Mouse (Mus musculus) heart, adult 2 months (tissue): ENCODE measurements at regions not wholly inside any gene's neighbourhood (a gene's known extent, or its start where the extent isn't known, plus 50 kb on each side); places are given as distances from the start of the nearest gene placed in this dataset.

Source experiments
- DNase-seq, 2 experiments: peaks; one replicate each; pipeline ENCODE4 v3.0.0; 2021
- H3K27ac ChIP-seq: fragments of 200-600 bp; 2 replicates; pipeline ENCODE4 v1.8.1; 2022
- H3K27me3 ChIP-seq: fragments of 200-500 bp; 2 replicates; pipeline ENCODE4 v1.6.1; 2012; ENCODE audit warnings: mild to moderate bottlenecking, low read length, inconsistent platforms, mixed read lengths; ENCODE audit not compliant: control insufficient read depth, insufficient read depth
- H3K36me3 ChIP-seq: fragments of 200-500 bp; 2 replicates; pipeline ENCODE4 v1.6.1; 2012; ENCODE audit warnings: low read length, inconsistent platforms; ENCODE audit not compliant: control insufficient read depth, insufficient read depth
- H3K4me1 ChIP-seq: fragments of 200-500 bp; 2 replicates; pipeline ENCODE4 v1.6.1; 2011; ENCODE audit warnings: low read length; ENCODE audit not compliant: control insufficient read depth, insufficient read depth
- H3K4me3 ChIP-seq: fragments of 200-600 bp; 2 replicates; pipeline ENCODE4 v1.8.1; 2022
- H3K79me2 ChIP-seq: fragments of 200-500 bp; replicated peaks from 2 replicates; pipeline ENCODE4 v1.6.1; 2012; ENCODE audit warnings: mild to moderate bottlenecking, inconsistent platforms, low read length, moderate library complexity, mixed read lengths; ENCODE audit not compliant: control insufficient read depth, insufficient read depth
- H3K9ac ChIP-seq: fragments of 200-500 bp; 2 replicates; pipeline ENCODE4 v1.6.1; 2012; ENCODE audit warnings: low read depth, mild to moderate bottlenecking, control low read depth, inconsistent platforms, low read length, mixed read lengths
- CTCF ChIP-seq: fragments of 200-600 bp; IDR thresholded peaks from 2 replicates; pipeline ENCODE4 v1.8.1; 2022; ENCODE audit warnings: antibody characterized with exemption, mild to moderate bottlenecking, moderate library complexity
- EP300 ChIP-seq: fragments of 200-500 bp; IDR thresholded peaks from 2 replicates; pipeline ENCODE4 v1.6.1; 2011; ENCODE audit warnings: low read depth, low read length, control low read depth; ENCODE audit not compliant: insufficient read depth
- POLR2A ChIP-seq: fragments of 200-500 bp; IDR thresholded peaks from 2 replicates; pipeline ENCODE4 v1.6.1; 2011; ENCODE audit warnings: mild to moderate bottlenecking, low read depth, low read length, control low read depth; ENCODE audit not compliant: insufficient read depth
- WGBS: fragments of 180-500 bp; shearing (Covaris S2); methylation state at CpG from one replicate; pipeline ENCODE4 v1.1.7; 2018; 5-methylcytosine and 5-hydroxymethylcytosine counted together
- intact Hi-C: fragments of 180-260 bp; cut with DNase I; formaldehyde crosslinking; loops from one replicate; pipeline ENCODE4 v1.15.1; 2025

DNA sequence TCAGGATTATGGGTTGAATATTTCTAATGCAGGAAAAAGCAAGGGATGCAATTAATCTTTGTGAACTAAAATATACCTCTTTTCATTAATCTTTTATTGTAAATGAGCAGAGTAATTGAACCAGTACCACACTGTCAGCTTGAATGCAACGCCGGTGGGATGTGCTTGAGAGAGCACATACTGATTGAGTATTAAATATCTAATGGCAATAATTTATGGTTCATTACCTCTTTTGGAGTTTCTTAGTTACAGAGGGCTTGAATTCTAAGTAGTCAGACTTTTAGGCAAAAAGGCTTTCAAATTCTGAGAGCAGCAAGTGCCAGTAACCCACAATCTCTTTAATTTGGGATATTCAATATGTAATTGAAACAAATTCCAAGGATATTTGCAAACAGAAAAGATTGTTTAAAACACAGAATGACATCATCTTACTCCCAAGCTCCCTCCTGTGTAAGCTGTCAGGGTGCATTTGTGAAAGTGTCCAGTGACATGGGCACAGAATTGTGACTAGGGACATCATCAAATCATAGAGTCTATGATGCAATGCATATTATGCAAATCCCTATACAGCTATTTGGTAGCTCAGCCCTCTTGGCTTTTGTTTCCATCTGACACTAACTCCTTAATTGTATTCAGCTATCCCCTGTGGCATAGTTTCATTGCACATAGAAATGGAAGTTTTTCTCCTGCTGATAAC lies 175.2 kb upstream of the Cdh8 start:
- TF ChIP-seq CTCF (no peak), POLR2A (no peak), EP300 (no peak)
- Histone ChIP-seq H3K9ac (no peak overlapping the region), H3K4me1 (no peaks in the 10 kb centered on the region), H3K4me3 (no peak overlapping the region), H3K27me3 (no peaks in the 10 kb centered on the region), H3K27ac (no peak overlapping the region), H3K36me3 (no peaks in the 10 kb centered on the region), H3K79me2 (no peaks in the 10 kb centered on the region)
- WGBS = 82% methylated on average over 2 of the region's 2 CpGs
- intact Hi-C loops = no loop called here
- no peak for DNase-seq

DNA sequence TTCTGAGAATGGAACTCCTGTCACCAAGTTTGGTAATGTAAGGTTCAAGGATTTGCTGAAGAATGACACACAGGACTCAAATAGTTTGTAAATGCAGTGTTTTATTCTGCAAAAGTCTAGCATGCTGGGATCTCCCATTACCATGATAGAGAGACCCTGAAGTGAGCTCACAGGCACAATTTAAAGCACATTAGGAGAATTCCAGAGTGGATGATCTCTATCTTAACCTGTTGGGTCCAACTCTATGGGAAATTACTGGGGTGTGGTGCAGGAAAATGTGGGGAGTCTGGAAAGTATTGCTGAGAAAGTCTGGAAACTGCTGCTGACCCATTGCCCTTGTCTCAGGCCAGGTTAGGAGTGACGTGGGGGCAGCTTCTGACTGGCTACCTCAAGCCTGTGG lies 127.8 kb upstream of the Cdh8 start:
- no peaks in the 10 kb centered on the region for H3K79me2 ChIP-seq
- no peaks in the 10 kb centered on the region for H3K4me1 ChIP-seq
- no peak for TF ChIP-seq POLR2A
- no peak for DNase-seq
- H3K4me3 ChIP-seq = no peak overlapping the region
- no peak overlapping the region for H3K9ac ChIP-seq
- no peaks in the 10 kb centered on the region for H3K36me3 ChIP-seq
- no peak overlapping the region for H3K27ac ChIP-seq
- intact Hi-C loops = no loop called here
- 63% methylated on average over 1 of the region's 1 CpGs for WGBS
- H3K27me3 ChIP-seq = no peaks in the 10 kb centered on the region

DNA sequence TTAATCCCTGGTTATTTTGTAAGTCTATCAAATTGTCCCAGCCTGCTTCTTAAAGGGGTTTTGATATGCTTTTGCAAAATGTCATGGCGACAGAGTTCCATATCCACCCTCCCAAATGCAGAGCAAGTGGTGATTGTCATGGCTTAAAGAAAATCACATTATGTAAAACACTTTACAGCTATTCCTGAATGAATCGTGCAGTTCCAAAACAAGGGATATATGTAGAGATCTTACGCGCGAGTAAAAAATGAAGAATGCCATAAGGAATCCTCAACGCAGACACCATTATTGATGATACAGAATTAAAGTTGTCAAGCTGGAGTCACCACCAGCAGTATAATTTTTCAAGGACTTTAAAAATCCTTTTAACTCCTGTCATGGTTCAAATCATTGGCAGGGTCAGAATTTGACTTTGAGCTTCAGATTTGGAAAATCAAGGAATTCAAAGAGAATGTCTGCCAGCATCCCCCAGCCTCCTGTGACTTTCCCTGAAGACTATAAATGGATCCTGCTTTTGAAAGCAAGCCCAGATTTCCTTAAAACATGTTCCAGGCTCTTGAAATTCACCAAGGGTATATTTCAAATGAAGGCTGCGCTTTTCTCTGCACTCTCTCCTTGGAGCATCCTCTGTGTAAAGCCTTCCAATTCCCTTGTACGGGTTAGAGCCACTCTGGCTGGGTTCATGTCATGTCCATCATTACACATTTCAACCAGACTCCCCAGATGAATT lies 116.6 kb upstream of the Cdh8 start:
- 83% methylated on average over 8 of the region's 8 CpGs for WGBS
- Histone ChIP-seq H3K36me3 (no peaks in the 10 kb centered on the region), H3K4me3 (no peak overlapping the region), H3K79me2 (no peaks in the 10 kb centered on the region), H3K4me1 (no peaks in the 10 kb centered on the region), H3K9ac (no peak overlapping the region), H3K27me3 (no peaks in the 10 kb centered on the region), H3K27ac (no peak overlapping the region)
- DNase-seq = no peak
- intact Hi-C loops = no loop called here
- no peak for TF ChIP-seq EP300
- no peak for TF ChIP-seq CTCF
- TF ChIP-seq POLR2A = no peak

DNA sequence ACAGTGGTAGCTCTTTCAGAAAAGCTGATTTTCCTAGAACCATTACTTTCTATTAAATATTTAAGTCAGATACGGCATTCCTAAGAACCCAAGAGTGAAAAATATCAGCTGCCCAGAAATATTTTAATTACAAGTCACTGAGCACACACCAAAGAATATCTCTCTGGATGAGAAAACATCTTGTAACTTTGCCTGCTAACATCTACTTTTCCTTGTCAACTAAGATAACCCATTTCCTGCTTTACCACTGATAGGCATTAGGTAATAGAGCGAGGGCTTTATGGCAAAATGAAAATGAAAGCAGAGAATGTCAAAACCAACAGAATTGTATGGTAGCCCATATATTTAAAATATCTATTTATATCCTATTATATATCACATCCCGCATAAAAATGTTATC lies 85.8 kb upstream of the Cdh8 start:
- intact Hi-C loops = no loop called here
- Histone ChIP-seq H3K9ac (no peak overlapping the region), H3K27ac (no peak overlapping the region), H3K79me2 (no peaks in the 10 kb centered on the region), H3K36me3 (no peaks in the 10 kb centered on the region), H3K27me3 (no peaks in the 10 kb centered on the region), H3K4me1 (no peaks in the 10 kb centered on the region), H3K4me3 (no peak overlapping the region)
- WGBS = 53% methylated on average over 3 of the region's 3 CpGs
- DNase-seq = no peak
- TF ChIP-seq CTCF = no peak
